Mouse (Mus musculus): ENCODE data around the gene Fam228a.
A peak's percentile ranks its signal among the peaks of the same experiment; 100 is the strongest.
"Not testable (repeated sequence)": the region's sequence is repeated elsewhere in the genome, so short reads cannot be mapped to it uniquely, and the experiment has no call there.

Fam228a gene

GRCm38 (mm10) chr12:4719066-4719761, 19.0 kb downstream of the Fam228a start:
- no peak for DNase-seq (ENCODE audit: low spot score in 2 of 2)

- DNase-seq (ENCODE audit: low spot score in 2 of 2) = no peak
These were observed 20.8 kb downstream of the Fam228a start for GRCm38 (mm10) chr12:4717417-4717816.

GRCm38 (mm10) chr12:4715606-4716005, 22.6 kb downstream of the Fam228a start:
- DNase-seq (ENCODE audit: low spot score in 2 of 2) = no peak

GRCm38 (mm10) chr12:4713361-4713760, 24.9 kb downstream of the Fam228a start:
- DNase-seq (ENCODE audit: low spot score in 2 of 2) = no peak

- DNase-seq (ENCODE audit: low spot score in 2 of 2) = no peak
These were observed 28.3 kb downstream of the Fam228a start for GRCm38 (mm10) chr12:4709926-4710325.

GRCm38 (mm10) chr12:4708881-4709604, 29.2 kb downstream of the Fam228a start:
- no peak for DNase-seq (ENCODE audit: low spot score in 2 of 2)

- no peak for DNase-seq (ENCODE audit: low spot score in 2 of 2)
These were observed 29.9 kb downstream of the Fam228a start for GRCm38 (mm10) chr12:4708296-4708695.

- no peak for DNase-seq (ENCODE audit: low spot score in 2 of 2)
These were observed 30.7 kb downstream of the Fam228a start for GRCm38 (mm10) chr12:4707488-4708017.

- DNase-seq (ENCODE audit: low spot score in 2 of 2) = no peak
These were observed 31.3 kb downstream of the Fam228a start for GRCm38 (mm10) chr12:4706901-4707300.

GRCm38 (mm10) chr12:4706175-4706574, 32.1 kb downstream of the Fam228a start:
- DNase-seq (ENCODE audit: low spot score in 2 of 2) = no peak

- not testable (repeated sequence) for DNase-seq (ENCODE audit: low spot score in 2 of 2)
These were observed 32.6 kb downstream of the Fam228a start for GRCm38 (mm10) chr12:4705626-4706025.

- no peak for DNase-seq (ENCODE audit: low spot score in 2 of 2)
These were observed 43.7 kb downstream of the Fam228a start for GRCm38 (mm10) chr12:4694534-4694933.

GRCm38 (mm10) chr12:4691193-4691592, 47.0 kb downstream of the Fam228a start:
- peak in 1 of 2 experiments; percentile 7 for DNase-seq (ENCODE audit: low spot score in 2 of 2)

- DNase-seq (ENCODE audit: low spot score in 2 of 2) = no peak
These were observed 48.9 kb downstream of the Fam228a start for GRCm38 (mm10) chr12:4689341-4689740.

GRCm38 (mm10) chr12:4688386-4688785, 49.8 kb downstream of the Fam228a start:
- no peak for DNase-seq (ENCODE audit: low spot score in 2 of 2)

GRCm38 (mm10) chr12:4685441-4685840, 52.8 kb downstream of the Fam228a start:
- no peak for DNase-seq (ENCODE audit: low spot score in 2 of 2)

GRCm38 (mm10) chr12:4679971-4680370, 58.3 kb downstream of the Fam228a start:
- peak; percentile 76 to 88 for DNase-seq (ENCODE audit: low spot score in 2 of 2)

GRCm38 (mm10) chr12:4676336-4676735, 61.9 kb downstream of the Fam228a start:
- no peak for DNase-seq (ENCODE audit: low spot score in 2 of 2)

- no peak for DNase-seq (ENCODE audit: low spot score in 2 of 2)
These were observed 72.6 kb downstream of the Fam228a start for GRCm38 (mm10) chr12:4665675-4666037.

- no peak for DNase-seq (ENCODE audit: low spot score in 2 of 2)
These were observed 73.1 kb downstream of the Fam228a start for GRCm38 (mm10) chr12:4664929-4665674.
